Mouse (Mus musculus) neural tube, embryonic 13.5 days (tissue): ENCODE data around the gene Opalin. TPM values are rescaled to one million over a fixed set of nuclear protein-coding genes. Genes with fewer than 3 reads are reported as not detected.

Experiments
- ATAC-seq: fragments of 200-750 bp; cut with Nextera tagmentation; 2 replicates; pipeline ENCODE4 v1.8.0; 2017; ENCODE audit warnings: low read depth, mild to moderate bottlenecking, moderate TSS enrichment, moderate library complexity
- H3K27ac ChIP-seq: fragments of 300-500 bp; sonication (generic); replicated peaks from 2 replicates; pipeline ENCODE4 v1.5.1; 2015; ENCODE audit warnings: moderate library complexity, mild to moderate bottlenecking, inconsistent platforms
- H3K27me3 ChIP-seq: fragments of 300-500 bp; sonication (generic); 2 replicates; pipeline ENCODE4 v1.6.1; 2015; ENCODE audit warnings: mild to moderate bottlenecking, inconsistent platforms
- H3K36me3 ChIP-seq: fragments of 300-500 bp; sonication (generic); 2 replicates; pipeline ENCODE4 v1.6.1; 2015; ENCODE audit warnings: mild to moderate bottlenecking, inconsistent platforms
- H3K4me1 ChIP-seq: fragments of 300-500 bp; sonication (generic); replicated peaks from 2 replicates; pipeline ENCODE4 v1.6.1; 2015; ENCODE audit warnings: inconsistent platforms
- H3K4me2 ChIP-seq: fragments of 300-500 bp; sonication (generic); 2 replicates; pipeline ENCODE4 v1.6.1; 2015; ENCODE audit warnings: inconsistent platforms, mild to moderate bottlenecking, moderate library complexity
- H3K4me3 ChIP-seq: fragments of 300-500 bp; sonication (generic); 2 replicates; pipeline ENCODE4 v1.5.1; 2015; ENCODE audit warnings: mild to moderate bottlenecking, inconsistent platforms
- H3K9ac ChIP-seq: fragments of 300-500 bp; sonication (generic); 2 replicates; pipeline ENCODE4 v1.6.1; 2015; ENCODE audit warnings: moderate library complexity, mild to moderate bottlenecking, inconsistent platforms
- H3K9me3 ChIP-seq: fragments of 300-500 bp; sonication (generic); 2 replicates; pipeline ENCODE4 v1.6.1; 2016; ENCODE audit warnings: inconsistent platforms
- WGBS: fragments of 180-500 bp; shearing (Covaris S2); methylation state at CpG from one replicate; pipeline ENCODE4 v1.1.7; 2015; 5-methylcytosine and 5-hydroxymethylcytosine counted together
- polyA plus RNA-seq: library from polyadenylated mRNA; unstranded; fragments of >200 nt; fragmentation: Nextera tagmentation; extraction: Ambion mirVana; gene quantifications from 2 replicates; pipeline ENCODE4 v1.2.1, GENCODE M21; 2015

Opalin gene
- polyA plus RNA-seq, result not detected in 2 replicates

GRCm38 (mm10) chr19:41076906-41077305, at the start of gene Opalin:
Gene Opalin, minus strand, starts transcription at chr19:41077113.
- no peak for ATAC-seq
- WGBS, result 82% methylated on average over 3 of the region's 3 CpGs

GRCm38 (mm10) chr19:41123009-41123408, 46.1 kb upstream of the Opalin start:
- 2% methylated on average over 3 of the region's 3 CpGs for WGBS
- Histone ChIP-seq H3K9ac (no peak overlapping the region), H3K4me2 (no peak overlapping the region), H3K4me1 (peaks cover 16% of the 10 kb centered on the region), H3K36me3 (no peaks in the 10 kb centered on the region), H3K27ac (peak overlapping the region; percentile 28), H3K9me3 (no peaks in the 10 kb centered on the region), H3K4me3 (no peak overlapping the region), H3K27me3 (no peaks in the 10 kb centered on the region)
- ATAC-seq, result no peak

More at GRCm38 (mm10) chr19:41076906-41077305, at the start of gene Opalin:
- Histone ChIP-seq H3K36me3 (no peaks in the 10 kb centered on the region), H3K4me2 (no peak within 1 kb of the TSS), H3K9me3 (no peaks in the 10 kb centered on the region), H3K9ac (no peak within 1 kb of the TSS), H3K27me3 (no peaks in the 10 kb centered on the region), H3K4me1 (peaks cover 10% of the 10 kb centered on the region), H3K4me3 (no peak within 1 kb of the TSS), H3K27ac (no peak within 1 kb of the TSS)

- H3K27ac ChIP-seq, result no peak overlapping the region
- no peaks in the 10 kb centered on the region for H3K36me3 ChIP-seq
- H3K27me3 ChIP-seq, result no peaks in the 10 kb centered on the region
- H3K4me2 ChIP-seq, result no peak overlapping the region
- no peak overlapping the region for H3K4me3 ChIP-seq
- peaks cover 28% of the 10 kb centered on the region for H3K4me1 ChIP-seq
- no peaks in the 10 kb centered on the region for H3K9me3 ChIP-seq
- ATAC-seq, result no peak
- H3K9ac ChIP-seq, result no peak overlapping the region
- WGBS, result 92% methylated on average over 13 of the region's 13 CpGs
Measured at GRCm38 (mm10) chr19:41119924-41120323, 43.0 kb upstream of the Opalin start.

GRCm38 (mm10) chr19:41118346-41118745, 41.4 kb upstream of the Opalin start:
- no peak overlapping the region for H3K4me2 ChIP-seq
- H3K9ac ChIP-seq, result no peak overlapping the region
- H3K4me3 ChIP-seq, result no peak overlapping the region
- peaks cover 42% of the 10 kb centered on the region for H3K4me1 ChIP-seq
- no peaks in the 10 kb centered on the region for H3K9me3 ChIP-seq
- no peaks in the 10 kb centered on the region for H3K36me3 ChIP-seq
- no peaks in the 10 kb centered on the region for H3K27me3 ChIP-seq
- peak overlapping the region; percentile 23; the same call in 1 of the 2 replicates for H3K27ac ChIP-seq
- no peak for ATAC-seq
- WGBS, result 50% methylated on average over 6 of the region's 6 CpGs

- Histone ChIP-seq H3K27me3 (no peaks in the 10 kb centered on the region), H3K27ac (no peak overlapping the region), H3K9me3 (no peaks in the 10 kb centered on the region), H3K4me1 (peaks cover 47% of the 10 kb centered on the region), H3K4me3 (no peak overlapping the region), H3K36me3 (no peaks in the 10 kb centered on the region), H3K9ac (no peak overlapping the region), H3K4me2 (no peak overlapping the region)
- WGBS, result 76% methylated on average over 4 of the region's 4 CpGs
- ATAC-seq, result no peak
Measured at GRCm38 (mm10) chr19:41117334-41117733, 40.4 kb upstream of the Opalin start.

- 26% methylated on average over 5 of the region's 5 CpGs for WGBS
- H3K36me3 ChIP-seq, result no peaks in the 10 kb centered on the region
- peaks cover 67% of the 10 kb centered on the region for H3K4me1 ChIP-seq
- no peak overlapping the region for H3K9ac ChIP-seq
- peak; percentile 60 for ATAC-seq
- no peaks in the 10 kb centered on the region; the same call in 1 of the 2 replicates for H3K27me3 ChIP-seq
- no peak overlapping the region for H3K4me2 ChIP-seq
- peak overlapping the region; percentile 46 for H3K27ac ChIP-seq
- H3K4me3 ChIP-seq, result no peak overlapping the region
- H3K9me3 ChIP-seq, result no peaks in the 10 kb centered on the region
Measured at GRCm38 (mm10) chr19:41114611-41115010, 37.7 kb upstream of the Opalin start.

- H3K9me3 ChIP-seq, result no peaks in the 10 kb centered on the region
- WGBS, result 45% methylated on average over 17 of the region's 17 CpGs
- H3K4me2 ChIP-seq, result no peak overlapping the region
- H3K4me1 ChIP-seq, result peaks cover 73% of the 10 kb centered on the region
- H3K27ac ChIP-seq, result peak overlapping the region; percentile 52; the same call in 1 of the 2 replicates
- no peak overlapping the region for H3K9ac ChIP-seq
- H3K27me3 ChIP-seq, result no peaks in the 10 kb centered on the region; the same call in 1 of the 2 replicates
- no peak overlapping the region for H3K4me3 ChIP-seq
- peak; percentile 83 for ATAC-seq
- H3K36me3 ChIP-seq, result no peaks in the 10 kb centered on the region
Measured at GRCm38 (mm10) chr19:41113911-41114531, 37.1 kb upstream of the Opalin start.

GRCm38 (mm10) chr19:41112609-41113008, 35.7 kb upstream of the Opalin start:
- no peaks in the 10 kb centered on the region; the same call in 1 of the 2 replicates for H3K27me3 ChIP-seq
- H3K27ac ChIP-seq, result no peak overlapping the region
- ATAC-seq, result no peak
- no peaks in the 10 kb centered on the region for H3K9me3 ChIP-seq
- no peaks in the 10 kb centered on the region for H3K36me3 ChIP-seq
- no peak overlapping the region for H3K4me3 ChIP-seq
- H3K4me2 ChIP-seq, result no peak overlapping the region
- WGBS, result 18% methylated on average over 6 of the region's 6 CpGs
- H3K4me1 ChIP-seq, result peaks cover 68% of the 10 kb centered on the region
- H3K9ac ChIP-seq, result no peak overlapping the region

- no peak overlapping the region for H3K4me3 ChIP-seq
- no peak overlapping the region for H3K27ac ChIP-seq
- no peak overlapping the region for H3K4me2 ChIP-seq
- no peak for ATAC-seq
- no peaks in the 10 kb centered on the region; the same call in 1 of the 2 replicates for H3K27me3 ChIP-seq
- no peaks in the 10 kb centered on the region for H3K9me3 ChIP-seq
- no peak overlapping the region for H3K9ac ChIP-seq
- 19% methylated on average over 5 of the region's 5 CpGs for WGBS
- no peaks in the 10 kb centered on the region for H3K36me3 ChIP-seq
- peaks cover 68% of the 10 kb centered on the region for H3K4me1 ChIP-seq
Measured at GRCm38 (mm10) chr19:41109991-41110390, 33.1 kb upstream of the Opalin start.

GRCm38 (mm10) chr19:41109496-41109895, 32.6 kb upstream of the Opalin start:
- WGBS, result 40% methylated on average over 8 of the region's 8 CpGs
- H3K9me3 ChIP-seq, result no peaks in the 10 kb centered on the region
- ATAC-seq, result peak; percentile 46
- no peak overlapping the region for H3K4me2 ChIP-seq
- H3K36me3 ChIP-seq, result no peaks in the 10 kb centered on the region
- H3K9ac ChIP-seq, result no peak overlapping the region
- H3K4me3 ChIP-seq, result no peak overlapping the region
- peak overlapping the region; percentile 54; the same call in 1 of the 2 replicates for H3K27ac ChIP-seq
- peaks cover 63% of the 10 kb centered on the region for H3K4me1 ChIP-seq
- no peaks in the 10 kb centered on the region; the same call in 1 of the 2 replicates for H3K27me3 ChIP-seq

- no peak for ATAC-seq
- 0 out of 2 replicates have a peak overlapping the region, but pooled peaks have one; percentile 54 for H3K27ac ChIP-seq
- 80% methylated on average over 7 of the region's 7 CpGs for WGBS
- no peak overlapping the region for H3K4me3 ChIP-seq
- H3K27me3 ChIP-seq, result no peaks in the 10 kb centered on the region; the same call in 1 of the 2 replicates
- peaks cover 55% of the 10 kb centered on the region for H3K4me1 ChIP-seq
- H3K36me3 ChIP-seq, result no peaks in the 10 kb centered on the region
- H3K9me3 ChIP-seq, result no peaks in the 10 kb centered on the region
- H3K4me2 ChIP-seq, result no peak overlapping the region
- no peak overlapping the region for H3K9ac ChIP-seq
Measured at GRCm38 (mm10) chr19:41108666-41109065, 31.8 kb upstream of the Opalin start.

GRCm38 (mm10) chr19:41107530-41107929, 30.6 kb upstream of the Opalin start:
- WGBS, result 50% methylated on average over 8 of the region's 8 CpGs
- no peak overlapping the region for H3K27ac ChIP-seq
- no peak overlapping the region for H3K9ac ChIP-seq
- peaks cover 43% of the 10 kb centered on the region for H3K4me1 ChIP-seq
- ATAC-seq, result no peak
- no peaks in the 10 kb centered on the region for H3K36me3 ChIP-seq
- no peaks in the 10 kb centered on the region for H3K9me3 ChIP-seq
- no peak overlapping the region for H3K4me2 ChIP-seq
- no peak overlapping the region for H3K4me3 ChIP-seq
- H3K27me3 ChIP-seq, result no peaks in the 10 kb centered on the region; the same call in 1 of the 2 replicates
